Mouse (Mus musculus) telencephalon, adult 2 months (tissue): ENCODE results near the gene Nedd8.

Experiments used
- DNase-seq: peaks from one replicate; pipeline ENCODE4 v3.0.0-alpha.2; 2011; ENCODE audit warnings: low read depth, low spot score

Gene Nedd8

DNA sequence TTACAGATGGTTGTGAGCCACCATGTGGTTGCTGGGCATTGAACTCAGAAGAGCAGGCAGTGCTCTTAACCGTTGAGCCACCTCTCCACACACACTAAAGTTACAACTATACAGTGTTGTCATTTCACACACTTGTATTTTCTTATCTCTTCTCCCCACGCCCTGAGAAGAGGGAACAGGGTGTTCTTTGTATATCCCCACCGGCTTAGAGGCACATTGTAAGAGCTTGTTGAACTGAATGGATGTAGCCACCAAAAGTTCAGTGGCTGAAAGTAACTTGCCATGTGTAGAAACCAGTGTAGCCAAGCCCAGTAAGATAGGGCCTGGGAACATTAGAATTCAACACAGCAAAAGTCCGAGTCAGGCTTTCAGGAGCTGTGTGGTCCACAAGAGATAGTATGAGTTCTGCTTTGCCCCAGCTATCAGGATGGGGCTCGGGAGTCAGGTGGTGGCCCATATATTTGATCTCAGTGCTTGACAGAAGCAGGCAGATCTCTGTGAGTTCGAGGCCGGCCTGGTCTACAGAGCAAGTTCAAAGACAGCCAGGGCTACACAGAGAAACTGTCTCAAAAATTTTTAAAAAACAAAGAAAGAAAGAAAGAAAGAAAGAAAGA lies 57.3 kb downstream of the Nedd8 start:
- DNase-seq: no peak

GRCm38 (mm10) chr14:55613346-55613745 lies 58.6 kb downstream of the Nedd8 start:
- no peak for DNase-seq
